Mouse (Mus musculus) right cerebral cortex, adult 18-20 months (tissue): Measurements from ENCODE around the gene Slc9a9.

Experiments
- DNase-seq: peaks from one replicate; pipeline ENCODE4 v3.0.0; 2022; ENCODE audit warnings: mixed read lengths

The Slc9a9 gene

DNA sequence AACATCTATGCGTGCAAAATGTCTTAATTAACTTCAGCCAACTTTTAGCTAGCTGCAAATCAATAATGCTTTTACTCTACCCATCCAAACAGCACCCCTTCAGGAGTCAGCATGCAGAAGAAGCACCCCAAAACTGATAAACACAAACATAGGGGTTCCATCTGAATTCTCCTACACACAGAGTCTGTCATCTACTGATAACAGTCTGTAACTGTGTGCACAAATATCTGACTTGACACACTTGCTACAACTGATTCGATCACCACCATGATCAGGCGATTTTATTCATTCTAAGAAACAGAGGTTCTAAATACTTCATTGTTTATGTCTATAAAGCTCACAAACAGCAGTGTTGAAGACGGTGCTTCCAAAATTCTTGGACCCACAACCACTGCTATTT, 171.3 kb downstream of the Slc9a9 start:
- DNase-seq: no peak

DNA sequence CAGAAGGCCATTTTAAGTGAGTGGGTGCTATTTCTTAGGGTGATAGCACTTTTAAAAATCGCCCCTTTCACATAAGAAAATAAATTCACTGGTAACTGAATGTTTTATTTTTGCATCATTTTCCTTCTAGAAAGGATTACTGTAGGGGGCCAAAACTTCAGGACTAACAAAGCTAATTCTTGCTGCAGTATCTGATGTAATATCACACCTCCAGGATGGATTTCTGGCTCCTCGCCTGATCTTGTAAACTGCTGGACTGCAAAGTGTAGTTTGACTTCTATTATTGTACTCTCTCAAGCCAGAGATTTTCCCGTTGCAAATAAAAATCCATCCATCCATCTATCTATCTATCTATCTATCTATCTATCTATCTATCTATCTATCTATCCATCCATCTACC, 174.5 kb downstream of the Slc9a9 start:
- no peak for DNase-seq

DNA sequence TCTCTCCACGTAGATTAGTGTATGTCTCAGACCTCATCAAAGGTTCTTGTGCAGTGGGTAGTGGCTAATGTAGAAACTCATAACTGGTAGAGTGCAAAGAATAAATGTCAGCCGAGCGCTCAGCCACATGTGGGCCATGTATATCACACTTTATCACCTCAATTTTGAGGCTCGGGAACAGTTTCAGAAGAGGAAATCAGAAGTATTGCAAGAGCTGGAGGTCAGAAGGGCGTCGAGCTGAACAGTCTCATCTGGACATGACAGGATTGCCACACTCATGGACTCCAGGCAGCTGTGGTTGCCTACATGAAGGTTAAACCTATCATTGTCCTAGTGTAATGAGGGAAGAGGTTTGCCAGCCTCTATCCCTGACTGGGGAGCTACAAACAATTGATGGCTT, 177.9 kb downstream of the Slc9a9 start:
- no peak for DNase-seq

DNA sequence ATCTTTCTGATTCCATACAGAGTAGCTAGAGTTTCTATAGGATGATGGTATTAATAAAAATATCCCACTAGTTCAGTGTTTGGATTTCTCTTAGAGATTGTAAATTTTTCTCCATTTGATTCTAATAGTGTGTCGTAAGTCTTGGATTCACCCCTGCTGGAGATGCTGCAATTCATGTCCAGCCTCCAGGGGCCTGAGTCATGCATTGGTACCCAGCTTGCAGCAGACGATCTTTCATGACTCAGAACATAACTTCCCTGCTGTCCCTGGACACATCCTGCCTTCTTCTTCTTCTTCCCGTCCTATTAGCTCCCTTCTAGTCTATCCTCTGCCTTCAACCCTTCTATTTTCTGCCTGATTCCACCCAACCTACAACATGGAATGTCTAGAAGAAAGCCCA, 181.8 kb downstream of the Slc9a9 start:
- peak; percentile 14 for DNase-seq

GRCm38 (mm10) chr9:94856093-94856492, 186.4 kb downstream of the Slc9a9 start:
- no peak for DNase-seq

- DNase-seq: no peak
Measured at GRCm38 (mm10) chr9:94868557-94868956, 198.8 kb downstream of the Slc9a9 start.

- no peak for DNase-seq
Measured at GRCm38 (mm10) chr9:94869023-94869799, 199.5 kb downstream of the Slc9a9 start.

GRCm38 (mm10) chr9:94882517-94882916, 212.8 kb downstream of the Slc9a9 start:
- peak; percentile 7 for DNase-seq

DNA sequence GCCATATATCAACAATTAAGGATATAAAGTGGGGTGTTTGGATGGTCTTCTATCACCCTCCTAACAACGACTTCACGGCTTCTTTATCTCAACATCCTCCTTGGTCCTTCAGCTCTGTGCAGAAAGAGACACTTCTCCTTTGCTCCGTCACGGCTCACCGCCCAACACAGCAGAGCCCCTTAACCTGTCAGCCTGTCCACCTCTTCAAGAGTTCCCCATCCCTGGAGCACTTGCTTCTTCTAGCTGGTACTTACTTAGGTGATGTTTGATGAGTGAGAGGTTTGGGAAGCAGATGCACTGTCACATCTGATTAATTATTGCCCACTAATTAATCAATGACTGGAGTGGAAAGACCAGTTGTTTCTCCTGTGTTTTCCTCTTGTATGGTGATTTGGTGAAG, 213.7 kb downstream of the Slc9a9 start:
- no peak for DNase-seq

GRCm38 (mm10) chr9:94885151-94885550, 215.4 kb downstream of the Slc9a9 start:
- DNase-seq: no peak

DNA sequence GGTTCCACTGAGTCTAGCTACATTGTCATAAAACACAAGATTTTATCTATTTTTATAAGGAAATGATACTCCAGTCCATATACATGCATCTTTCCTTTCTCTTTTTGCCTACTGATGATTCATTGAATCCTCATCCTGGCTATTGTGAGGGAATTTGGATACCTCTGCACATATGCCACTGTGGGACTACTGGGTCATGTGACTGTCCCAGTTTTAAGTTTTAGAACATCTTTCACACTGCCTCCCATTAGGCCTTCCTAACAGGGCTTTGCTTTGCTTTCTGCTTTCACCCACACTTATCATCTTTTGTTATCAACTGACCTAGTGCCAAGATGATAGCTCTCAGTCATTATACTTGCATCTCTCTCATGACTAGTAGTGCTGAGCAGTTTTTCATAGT, 219.9 kb downstream of the Slc9a9 start:
- no peak for DNase-seq

- no peak for DNase-seq
Measured at GRCm38 (mm10) chr9:94895882-94896281, 226.2 kb downstream of the Slc9a9 start.

GRCm38 (mm10) chr9:94904180-94904579, 234.5 kb downstream of the Slc9a9 start:
- no peak for DNase-seq

DNA sequence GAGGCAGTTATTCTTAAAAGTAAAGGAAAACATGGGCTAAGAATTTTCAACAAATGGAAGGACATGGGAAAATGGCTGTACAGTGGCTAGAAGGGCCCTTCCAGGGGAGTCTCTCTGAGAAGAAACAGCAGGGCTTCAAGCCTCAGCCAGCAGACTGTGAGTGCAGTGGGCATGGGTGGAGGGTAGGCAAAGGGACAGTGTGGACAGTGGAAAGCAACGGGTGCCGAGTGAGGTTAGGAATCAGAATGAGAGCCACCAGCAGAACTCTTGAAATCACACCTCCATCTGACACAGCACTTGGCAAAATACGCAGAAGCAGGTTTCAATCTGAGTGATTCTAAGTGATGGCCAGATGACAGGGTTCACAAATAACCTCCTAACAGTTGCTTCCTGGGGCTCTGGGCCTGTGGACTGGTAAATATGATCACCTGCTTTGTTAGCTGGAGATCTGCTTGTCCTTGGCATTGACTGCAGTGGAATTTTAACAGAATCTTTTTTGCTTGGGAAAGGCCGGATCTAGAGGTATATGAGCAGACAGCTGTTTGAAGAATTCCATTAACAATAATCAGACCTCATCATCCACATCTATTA, 237.4 kb downstream of the Slc9a9 start:
- DNase-seq: no peak

GRCm38 (mm10) chr9:94912071-94912470, 242.4 kb downstream of the Slc9a9 start:
- DNase-seq: no peak

GRCm38 (mm10) chr9:94922062-94922461, 252.4 kb downstream of the Slc9a9 start:
- DNase-seq: no peak

DNA sequence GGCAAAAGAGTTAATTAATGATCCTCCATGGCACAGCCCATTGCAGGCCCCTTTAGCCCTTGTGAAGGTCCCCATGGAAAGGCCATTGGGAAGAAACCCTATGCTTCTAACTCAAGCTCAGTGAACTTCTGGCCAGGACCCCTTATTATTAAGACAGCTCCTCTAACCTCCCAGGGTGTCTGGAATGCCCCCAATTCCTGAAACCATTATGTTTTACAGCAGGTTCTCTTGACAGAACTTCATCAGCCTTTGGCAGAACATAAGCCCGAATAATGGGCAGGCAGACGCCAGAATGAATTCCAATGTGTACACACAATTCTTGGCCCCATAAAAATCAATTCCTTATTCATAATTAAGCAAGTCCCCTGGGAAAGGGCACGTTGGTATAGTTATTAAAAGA, 256.1 kb downstream of the Slc9a9 start:
- no peak for DNase-seq

- DNase-seq: no peak
Measured at GRCm38 (mm10) chr9:94927101-94927500, 257.4 kb downstream of the Slc9a9 start.

DNA sequence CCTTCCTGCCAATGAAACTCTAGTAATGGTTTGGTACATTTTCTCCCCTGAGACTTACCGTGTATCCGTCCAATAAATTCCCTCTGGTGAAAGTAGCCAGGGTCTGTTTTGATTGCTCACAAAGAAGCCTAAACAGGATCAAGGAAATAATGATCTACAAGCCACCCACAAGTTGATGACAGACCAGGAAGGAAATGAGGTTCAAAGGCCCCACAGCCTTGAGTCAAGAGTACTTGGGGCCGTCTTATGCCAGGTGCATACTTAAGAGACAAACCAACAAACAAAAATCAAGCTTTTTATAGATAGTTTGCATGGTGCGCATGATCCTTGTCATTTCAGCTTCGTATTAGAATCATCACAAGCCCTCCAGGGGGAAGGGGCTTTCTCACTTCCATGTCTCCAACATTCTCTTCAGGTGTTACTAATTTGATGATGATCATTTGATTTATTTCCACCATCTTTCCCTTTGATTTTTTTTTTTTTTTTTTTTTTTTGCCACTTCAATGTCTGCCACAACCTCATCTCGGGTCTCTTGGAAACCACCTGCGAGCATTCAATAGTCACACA, 275.9 kb downstream of the Slc9a9 start:
- no peak for DNase-seq

DNA sequence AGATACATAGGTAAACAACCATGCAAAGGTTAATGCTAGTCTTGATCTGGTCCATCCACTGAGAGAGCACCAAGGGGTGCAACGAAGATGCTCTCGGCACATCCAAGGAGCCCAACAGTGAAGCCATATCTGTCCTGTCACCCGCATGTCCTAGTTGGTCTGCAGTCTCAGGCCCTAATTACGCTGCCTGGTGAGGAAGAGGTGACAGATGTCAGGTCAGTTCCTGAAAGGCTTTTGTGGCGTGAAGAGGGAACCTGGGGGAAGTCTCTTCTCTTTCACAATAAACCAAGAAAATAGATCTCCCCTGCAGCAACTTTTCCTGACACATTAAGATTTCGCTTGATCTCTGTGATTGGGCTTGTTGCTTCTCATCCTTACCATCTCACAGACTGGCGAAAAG, 277.5 kb downstream of the Slc9a9 start:
- no peak for DNase-seq

- DNase-seq: peak; percentile 14
Measured at GRCm38 (mm10) chr9:94950676-94951075, 281.0 kb downstream of the Slc9a9 start.

GRCm38 (mm10) chr9:94955645-94956044, 285.9 kb downstream of the Slc9a9 start:
- DNase-seq: no peak

DNA sequence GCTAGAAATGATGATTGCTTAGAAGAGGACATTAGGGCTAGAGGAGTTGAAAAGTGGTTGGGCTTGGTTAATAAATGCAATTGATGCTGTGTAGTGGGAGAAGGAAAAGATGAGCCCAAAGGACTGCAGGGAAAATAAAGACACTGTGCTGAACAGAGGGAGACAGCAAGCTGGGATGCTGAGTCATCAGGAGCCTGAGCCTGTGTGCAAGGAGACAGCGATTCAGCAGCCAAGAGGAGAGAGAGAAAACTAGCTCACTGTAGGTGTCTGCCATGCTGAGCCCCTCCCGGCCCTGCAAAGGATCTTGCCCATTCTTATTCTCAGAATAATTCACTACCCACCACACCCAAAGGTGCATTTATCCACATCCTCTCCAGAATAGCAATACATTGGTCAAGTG, 288.7 kb downstream of the Slc9a9 start:
- peak; percentile 66 for DNase-seq

DNA sequence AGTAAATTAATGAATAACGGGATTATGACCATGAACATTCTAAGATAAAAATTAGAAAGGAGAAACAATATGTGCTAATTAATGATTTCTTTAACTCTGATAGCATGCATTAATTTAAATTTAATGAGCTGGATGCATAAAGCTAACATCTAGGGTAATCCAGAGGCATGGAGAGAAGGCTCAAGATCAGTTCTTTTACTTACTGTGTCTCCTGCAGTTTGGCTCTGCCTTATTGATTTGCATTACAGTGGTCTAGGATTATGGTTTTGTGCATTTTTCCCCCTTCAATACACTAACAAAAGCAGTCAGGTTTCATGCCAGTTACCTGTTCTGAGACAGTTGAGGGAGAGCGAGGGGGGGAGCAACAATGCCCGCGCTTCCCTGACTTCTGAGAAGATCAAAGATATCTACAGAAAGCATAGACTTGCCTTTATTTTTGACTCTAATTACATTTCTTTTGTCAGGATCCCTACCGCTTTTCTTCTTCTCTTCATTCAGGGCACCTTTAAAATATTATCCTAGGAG, 298.9 kb downstream of the Slc9a9 start:
- DNase-seq: no peak
